Mouse (Mus musculus) heart, adult 9 months (tissue): Measurements from ENCODE around the gene Ppp2r5c.
A peak's percentile ranks its signal among the peaks of the same experiment; 100 is the strongest.

Experiments used
- DNase-seq, 2 experiments: peaks; one replicate each; pipeline ENCODE4 v3.0.0; 2022; ENCODE audit warnings: low spot score in 2 of 2

Ppp2r5c gene

GRCm38 (mm10) chr12:110608460-110609152 is 161.7 kb downstream of the Ppp2r5c start:
- peak; percentile 83 for DNase-seq

GRCm38 (mm10) chr12:110609153-110609497 is 162.2 kb downstream of the Ppp2r5c start:
- no peak for DNase-seq

- DNase-seq, result no peak
These were observed 163.8 kb downstream of the Ppp2r5c start for GRCm38 (mm10) chr12:110610713-110611112.

GRCm38 (mm10) chr12:110630056-110630455 is 183.1 kb downstream of the Ppp2r5c start:
- DNase-seq, result no peak
